Mouse (Mus musculus) liver, embryonic 16.5 days (tissue): ENCODE measurements around the gene Serbp1. TPM values are rescaled to one million over a fixed set of nuclear protein-coding genes. Genes with fewer than 3 reads are reported as not detected.

Experiments
- ATAC-seq: fragments of 200-750 bp; cut with Nextera tagmentation; 2 replicates; pipeline ENCODE4 v1.8.0; 2017; ENCODE audit warnings: low read depth, mild to moderate bottlenecking, moderate number of reproducible peaks, moderate library complexity
- H3K27ac ChIP-seq: fragments of 300-500 bp; sonication (generic); 2 replicates; pipeline ENCODE4 v1.5.1; 2014; ENCODE audit warnings: mild to moderate bottlenecking, low read length
- H3K27me3 ChIP-seq: fragments of 300-500 bp; sonication (generic); 2 replicates; pipeline ENCODE4 v1.6.1; 2014; ENCODE audit warnings: low read depth, low read length, mixed read lengths; ENCODE audit not compliant: control insufficient read depth, insufficient read depth
- H3K36me3 ChIP-seq: fragments of 300-500 bp; sonication (generic); 2 replicates; pipeline ENCODE4 v1.6.1; 2014; ENCODE audit warnings: mild to moderate bottlenecking; ENCODE audit not compliant: control insufficient read depth, insufficient read depth
- H3K4me1 ChIP-seq: fragments of 300-500 bp; sonication (generic); 2 replicates; pipeline ENCODE4 v1.6.1; 2014; ENCODE audit warnings: low read depth, low read length, mixed read lengths; ENCODE audit not compliant: control insufficient read depth
- H3K4me2 ChIP-seq: fragments of 300-500 bp; sonication (generic); 2 replicates; pipeline ENCODE4 v1.6.1; 2014; ENCODE audit warnings: low read depth, low read length, mixed read lengths
- H3K4me3 ChIP-seq: fragments of 300-500 bp; sonication (generic); 2 replicates; pipeline ENCODE4 v1.5.1; 2014; ENCODE audit warnings: low read depth, mild to moderate bottlenecking, low read length
- H3K9ac ChIP-seq: fragments of 300-500 bp; sonication (generic); 2 replicates; pipeline ENCODE4 v1.6.1; 2014; ENCODE audit warnings: low read depth, low read length
- H3K9me3 ChIP-seq: fragments of 300-500 bp; sonication (generic); replicated peaks from 2 replicates; pipeline ENCODE4 v1.6.1; 2016; ENCODE audit warnings: low read length; ENCODE audit not compliant: control insufficient read depth
- WGBS: fragments of 180-500 bp; shearing (Covaris S2); extraction: QIAGEN DNeasy Blood & Tissue Kit; methylation state at CpG from one replicate; pipeline ENCODE4 v1.1.7; 2014; ENCODE audit not compliant: insufficient replicate concordance; 5-methylcytosine and 5-hydroxymethylcytosine counted together
- polyA plus RNA-seq: library from polyadenylated mRNA; unstranded; fragments of >200 nt; fragmentation: Nextera tagmentation; extraction: Ambion mirVana; gene quantifications from 2 replicates; pipeline ENCODE4 v1.2.1, GENCODE M21; 2015

Gene Serbp1
- polyA plus RNA-seq, 1 experiment from 2014 or later: 183 TPM

- Histone ChIP-seq H3K27me3 (no peaks in the 10 kb centered on the region), H3K36me3 (no peaks in the 10 kb centered on the region), H3K4me2 (no peak overlapping the region), H3K27ac (no peak overlapping the region), H3K4me1 (no peaks in the 10 kb centered on the region; the same call in 1 of the 2 replicates), H3K9me3 (no peaks in the 10 kb centered on the region), H3K4me3 (no peak overlapping the region), H3K9ac (no peak overlapping the region)
- 79% methylated on average over 3 of the region's 3 CpGs for WGBS
- ATAC-seq: no peak
Observed at GRCm38 (mm10) chr6:67301230-67301629, 63.3 kb downstream of the Serbp1 start.

- WGBS: 66% methylated on average over 4 of the region's 4 CpGs
- Histone ChIP-seq H3K27me3 (no peaks in the 10 kb centered on the region), H3K27ac (no peak overlapping the region), H3K9me3 (no peaks in the 10 kb centered on the region), H3K4me2 (no peak overlapping the region), H3K9ac (no peak overlapping the region), H3K36me3 (no peaks in the 10 kb centered on the region), H3K4me1 (no peaks in the 10 kb centered on the region; the same call in 1 of the 2 replicates), H3K4me3 (no peak overlapping the region)
- no peak for ATAC-seq
Observed at GRCm38 (mm10) chr6:67302471-67302870, 64.5 kb downstream of the Serbp1 start.

- H3K36me3 ChIP-seq: no peaks in the 10 kb centered on the region
- H3K9ac ChIP-seq: no peak overlapping the region
- H3K4me2 ChIP-seq: no peak overlapping the region
- H3K9me3 ChIP-seq: no peaks in the 10 kb centered on the region
- H3K4me3 ChIP-seq: no peak overlapping the region
- WGBS: 78% methylated on average over 10 of the region's 10 CpGs
- no peaks in the 10 kb centered on the region; the same call in 1 of the 2 replicates for H3K4me1 ChIP-seq
- H3K27ac ChIP-seq: no peak overlapping the region
- no peak for ATAC-seq
- no peaks in the 10 kb centered on the region for H3K27me3 ChIP-seq
Observed at GRCm38 (mm10) chr6:67303210-67303609, 65.2 kb downstream of the Serbp1 start.

- H3K36me3 ChIP-seq: no peaks in the 10 kb centered on the region
- no peaks in the 10 kb centered on the region for H3K4me1 ChIP-seq
- H3K27ac ChIP-seq: no peak overlapping the region
- H3K9me3 ChIP-seq: no peaks in the 10 kb centered on the region
- no peak overlapping the region for H3K4me3 ChIP-seq
- WGBS: 50% methylated on average over 3 of the region's 3 CpGs
- no peak for ATAC-seq
- no peaks in the 10 kb centered on the region for H3K27me3 ChIP-seq
- no peak overlapping the region for H3K9ac ChIP-seq
- no peak overlapping the region for H3K4me2 ChIP-seq
Observed at GRCm38 (mm10) chr6:67308994-67309393, 71.0 kb downstream of the Serbp1 start.

GRCm38 (mm10) chr6:67309752-67310151 lies 71.8 kb downstream of the Serbp1 start:
- 29% methylated on average over 3 of the region's 3 CpGs for WGBS
- Histone ChIP-seq H3K9me3 (no peaks in the 10 kb centered on the region), H3K36me3 (no peaks in the 10 kb centered on the region), H3K4me3 (no peak overlapping the region), H3K27me3 (no peaks in the 10 kb centered on the region), H3K4me1 (no peaks in the 10 kb centered on the region), H3K9ac (no peak overlapping the region), H3K4me2 (no peak overlapping the region), H3K27ac (no peak overlapping the region)
- ATAC-seq: no peak

- no peak for ATAC-seq
- 59% methylated on average over 1 of the region's 1 CpGs for WGBS
Observed at GRCm38 (mm10) chr6:67314697-67315096, 76.7 kb downstream of the Serbp1 start.

GRCm38 (mm10) chr6:67317068-67317467 lies 79.1 kb downstream of the Serbp1 start:
- Histone ChIP-seq H3K9ac (no peak overlapping the region), H3K4me2 (no peak overlapping the region), H3K4me3 (no peak overlapping the region), H3K36me3 (no peaks in the 10 kb centered on the region), H3K27me3 (no peaks in the 10 kb centered on the region), H3K9me3 (no peaks in the 10 kb centered on the region), H3K4me1 (peaks cover 3% of the 10 kb centered on the region; the same call in 1 of the 2 replicates), H3K27ac (no peak overlapping the region)
- no peak for ATAC-seq
- 61% methylated on average over 5 of the region's 5 CpGs for WGBS

More at GRCm38 (mm10) chr6:67314697-67315096, 76.7 kb downstream of the Serbp1 start:
- Histone ChIP-seq H3K4me3 (no peak overlapping the region), H3K9ac (no peak overlapping the region), H3K27ac (no peak overlapping the region), H3K9me3 (no peaks in the 10 kb centered on the region), H3K27me3 (no peaks in the 10 kb centered on the region), H3K36me3 (no peaks in the 10 kb centered on the region), H3K4me2 (no peak overlapping the region), H3K4me1 (peaks cover 3% of the 10 kb centered on the region; the same call in 1 of the 2 replicates)

- H3K4me2 ChIP-seq: no peak overlapping the region
Observed at GRCm38 (mm10) chr6:67317827-67318338, 79.9 kb downstream of the Serbp1 start.

GRCm38 (mm10) chr6:67318451-67318850 lies 80.5 kb downstream of the Serbp1 start:
- H3K4me2 ChIP-seq: no peak overlapping the region
- no peaks in the 10 kb centered on the region for H3K36me3 ChIP-seq
- H3K4me3 ChIP-seq: no peak overlapping the region
- no peak overlapping the region for H3K9ac ChIP-seq
- H3K4me1 ChIP-seq: peaks cover 3% of the 10 kb centered on the region; the same call in 1 of the 2 replicates
- H3K27ac ChIP-seq: no peak overlapping the region
- no peaks in the 10 kb centered on the region for H3K9me3 ChIP-seq
- no peaks in the 10 kb centered on the region for H3K27me3 ChIP-seq
- 12% methylated on average over 10 of the region's 10 CpGs for WGBS
- ATAC-seq: peak; percentile 83

More at GRCm38 (mm10) chr6:67317827-67318338, 79.9 kb downstream of the Serbp1 start:
- 67% methylated on average over 8 of the region's 8 CpGs for WGBS
- Histone ChIP-seq H3K36me3 (no peaks in the 10 kb centered on the region), H3K27ac (no peak overlapping the region), H3K9me3 (no peaks in the 10 kb centered on the region), H3K27me3 (no peaks in the 10 kb centered on the region), H3K9ac (no peak overlapping the region), H3K4me1 (peaks cover 3% of the 10 kb centered on the region; the same call in 1 of the 2 replicates), H3K4me3 (no peak overlapping the region)
- no peak for ATAC-seq
